Mouse (Mus musculus): Measurements from ENCODE around the gene Cpa2. TPM values are rescaled to one million over a fixed set of nuclear protein-coding genes. Genes with fewer than 3 reads are reported as not detected.

Cpa2 gene
- total and polyA plus RNA-seq, 2 experiments from 2014 or later: 6.2 to 13.0 TPM

DNA sequence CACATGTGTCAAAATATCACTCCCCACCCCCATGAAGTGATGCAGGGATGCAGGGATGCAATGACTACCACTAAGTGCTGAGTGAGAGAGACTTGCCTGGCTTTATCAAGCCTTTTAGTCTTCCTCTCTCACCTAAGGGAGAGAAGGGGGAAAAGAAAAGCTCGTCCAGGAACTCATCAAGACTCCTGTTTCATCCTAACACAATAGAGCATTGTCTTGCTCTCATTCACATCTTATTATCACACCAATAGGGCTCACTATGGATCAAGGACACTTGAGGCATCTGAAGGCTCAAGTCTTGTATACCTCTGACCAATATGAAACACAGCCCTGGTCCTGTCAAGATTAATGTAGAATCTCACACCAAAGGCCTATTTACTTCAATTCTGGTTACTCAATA, 59.6 kb downstream of the Cpa2 start:
- H3K4me2 ChIP-seq (ENCODE audit: low read depth, low read length, poor library complexity, severe bottlenecking): no peak overlapping the region
- no peak overlapping the region for H3K4me3 ChIP-seq (ENCODE audit: low read depth, low read length)
- TF ChIP-seq CTCF (IDR thresholded peaks at IDR 0.05): no peak
- no peak overlapping the region for H3K27ac ChIP-seq (ENCODE audit: low read depth, low read length)
- no peaks in the 10 kb centered on the region for H3K27me3 ChIP-seq (ENCODE audit: insufficient read depth, low read length)
- no peaks in the 10 kb centered on the region for H3K4me1 ChIP-seq (ENCODE audit: insufficient read depth, low read length)
- H3K36me3 ChIP-seq (ENCODE audit: insufficient read depth, low read length): no peaks in the 10 kb centered on the region
- WGBS: 65% methylated on average over 1 of the region's 1 CpGs
- H3K9me3 ChIP-seq (ENCODE audit: low read length): no peaks in the 10 kb centered on the region
- no peak for DNase-seq (ENCODE audit: low spot score)
- ATAC-seq (ENCODE audit: low FRiP score): no peak
- no peak overlapping the region for H3K9ac ChIP-seq (replicated peaks; ENCODE audit: low read length, poor library complexity, severe bottlenecking)

DNA sequence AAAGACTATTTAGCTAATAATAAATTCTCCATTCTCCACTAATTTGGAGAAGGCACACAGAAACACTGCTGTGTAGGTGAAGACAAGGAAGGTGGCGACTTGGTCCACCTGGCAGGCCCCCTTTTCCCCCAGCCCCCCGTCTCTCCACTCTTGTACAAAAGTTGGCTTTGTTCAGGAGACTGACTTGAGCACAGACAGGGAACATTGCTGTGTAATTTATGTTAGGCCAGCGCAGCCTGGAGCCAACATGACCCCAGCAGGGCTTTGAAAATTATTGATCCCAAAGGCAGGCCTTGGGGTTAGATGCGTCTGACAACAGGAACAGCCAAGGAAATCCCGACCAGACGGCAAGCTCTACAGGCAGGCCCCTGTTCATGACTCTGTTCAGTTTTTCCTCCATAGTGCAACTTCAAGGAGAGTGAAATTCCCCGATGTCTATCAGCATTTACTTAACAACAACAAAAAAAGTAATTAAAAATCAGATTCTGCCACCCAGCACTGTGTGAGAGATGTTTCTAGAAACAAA, 63.0 kb downstream of the Cpa2 start:
- H3K9me3 ChIP-seq (ENCODE audit: low read length): no peaks in the 10 kb centered on the region
- H3K36me3 ChIP-seq (ENCODE audit: insufficient read depth, low read length): no peaks in the 10 kb centered on the region
- 71% methylated on average over 7 of the region's 7 CpGs for WGBS
- no peak overlapping the region for H3K27ac ChIP-seq (ENCODE audit: low read depth, low read length)
- H3K27me3 ChIP-seq (ENCODE audit: insufficient read depth, low read length): no peaks in the 10 kb centered on the region
- H3K4me2 ChIP-seq (ENCODE audit: low read depth, low read length, poor library complexity, severe bottlenecking): no peak overlapping the region
- no peak for ATAC-seq (ENCODE audit: low FRiP score)
- DNase-seq (ENCODE audit: low spot score): no peak
- H3K4me3 ChIP-seq (ENCODE audit: low read depth, low read length): no peak overlapping the region
- no peak for TF ChIP-seq CTCF (IDR thresholded peaks at IDR 0.05)
- no peaks in the 10 kb centered on the region for H3K4me1 ChIP-seq (ENCODE audit: insufficient read depth, low read length)
- no peak overlapping the region for H3K9ac ChIP-seq (replicated peaks; ENCODE audit: low read length, poor library complexity, severe bottlenecking)

DNA sequence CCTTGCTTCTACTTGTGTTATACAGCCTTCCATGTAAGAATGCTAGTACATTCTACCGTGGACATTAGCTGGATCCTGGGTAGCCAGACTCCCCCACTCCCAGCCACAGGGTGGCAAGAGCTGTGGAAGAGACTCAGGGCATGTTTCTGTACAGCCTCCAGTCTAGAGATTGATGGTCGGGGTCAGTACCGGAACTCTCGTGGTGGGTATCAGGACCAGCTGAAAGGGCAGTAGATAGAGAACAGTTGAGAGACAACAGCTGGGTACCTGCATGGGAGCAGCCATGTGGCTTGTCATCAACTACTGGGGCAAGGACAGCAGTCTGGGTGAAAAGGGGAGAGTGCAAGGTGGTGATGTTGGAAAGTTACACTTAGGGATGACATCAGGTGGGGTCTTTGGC, 63.7 kb downstream of the Cpa2 start:
- Histone ChIP-seq H3K9ac (replicated peaks; ENCODE audit: low read length, poor library complexity, severe bottlenecking) (no peak overlapping the region), H3K27me3 (ENCODE audit: insufficient read depth, low read length) (no peaks in the 10 kb centered on the region), H3K9me3 (ENCODE audit: low read length) (no peaks in the 10 kb centered on the region), H3K4me3 (ENCODE audit: low read depth, low read length) (no peak overlapping the region), H3K36me3 (ENCODE audit: insufficient read depth, low read length) (no peaks in the 10 kb centered on the region), H3K4me2 (ENCODE audit: low read depth, low read length, poor library complexity, severe bottlenecking) (no peak overlapping the region), H3K4me1 (ENCODE audit: insufficient read depth, low read length) (no peaks in the 10 kb centered on the region), H3K27ac (ENCODE audit: low read depth, low read length) (no peak overlapping the region)
- TF ChIP-seq CTCF (IDR thresholded peaks at IDR 0.05): no peak
- no peak for DNase-seq (ENCODE audit: low spot score)
- no peak for ATAC-seq (ENCODE audit: low FRiP score)
- WGBS: 94% methylated on average over 4 of the region's 4 CpGs

DNA sequence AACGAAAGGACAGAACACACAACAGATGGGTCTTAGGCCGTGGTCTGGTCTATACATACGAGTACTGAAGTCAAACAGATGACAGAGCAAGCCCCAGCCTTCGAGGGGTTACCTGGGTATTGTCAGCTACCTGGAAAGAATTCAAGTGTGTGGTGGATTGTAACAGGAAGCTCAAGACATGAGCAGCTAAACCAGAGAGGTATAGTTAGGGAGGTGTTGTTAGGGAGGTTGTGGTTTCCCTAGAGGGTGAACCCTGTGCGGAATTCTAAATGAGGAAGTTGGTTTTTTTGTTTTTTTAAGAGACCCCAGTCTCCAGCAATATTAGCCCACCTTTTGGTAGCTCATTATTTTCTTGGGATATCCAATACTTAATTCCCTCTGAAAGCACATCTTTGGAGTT, 64.3 kb downstream of the Cpa2 start:
- no peak overlapping the region for H3K4me2 ChIP-seq (ENCODE audit: low read depth, low read length, poor library complexity, severe bottlenecking)
- H3K4me3 ChIP-seq (ENCODE audit: low read depth, low read length): no peak overlapping the region
- H3K4me1 ChIP-seq (ENCODE audit: insufficient read depth, low read length): no peaks in the 10 kb centered on the region
- no peak for ATAC-seq (ENCODE audit: low FRiP score)
- no peak overlapping the region for H3K9ac ChIP-seq (replicated peaks; ENCODE audit: low read length, poor library complexity, severe bottlenecking)
- no peak overlapping the region for H3K27ac ChIP-seq (ENCODE audit: low read depth, low read length)
- no peak for DNase-seq (ENCODE audit: low spot score)
- WGBS: 89% methylated on average over 5 of the region's 5 CpGs
- H3K36me3 ChIP-seq (ENCODE audit: insufficient read depth, low read length): no peaks in the 10 kb centered on the region
- no peak for TF ChIP-seq CTCF (IDR thresholded peaks at IDR 0.05)
- no peaks in the 10 kb centered on the region for H3K27me3 ChIP-seq (ENCODE audit: insufficient read depth, low read length)
- H3K9me3 ChIP-seq (ENCODE audit: low read length): no peaks in the 10 kb centered on the region

DNA sequence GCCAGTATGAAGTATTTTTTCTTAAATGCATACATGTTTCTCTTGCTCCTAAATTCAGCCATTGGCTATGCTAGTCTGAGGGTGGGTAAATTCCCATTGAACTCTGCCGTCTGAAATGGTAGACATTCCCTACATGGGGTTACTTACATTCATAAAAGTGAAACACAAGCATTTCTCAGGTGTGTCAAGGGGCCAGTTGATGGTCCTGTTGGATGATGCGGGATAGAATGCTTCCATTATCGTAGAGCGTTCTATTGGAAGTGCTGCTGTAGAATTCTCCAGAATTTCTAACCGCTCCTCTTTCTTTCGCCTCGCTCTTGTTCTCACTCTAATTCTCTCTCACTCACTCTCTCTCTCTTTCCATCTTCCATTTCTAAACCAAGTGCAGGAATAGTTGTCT, 69.3 kb downstream of the Cpa2 start, which contains the start of gene Cpa5:
Gene Cpa5, plus strand, starts transcription at position 301 of the 400 bp plus-strand sequence.
- H3K4me1 ChIP-seq (ENCODE audit: insufficient read depth, low read length): no peaks in the 10 kb centered on the region
- WGBS: 88% methylated on average over 7 of the region's 7 CpGs
- no peaks in the 10 kb centered on the region for H3K36me3 ChIP-seq (ENCODE audit: insufficient read depth, low read length)
- no peaks in the 10 kb centered on the region for H3K9me3 ChIP-seq (ENCODE audit: low read length)
- H3K27me3 ChIP-seq (ENCODE audit: insufficient read depth, low read length): no peaks in the 10 kb centered on the region
- no peak within 1 kb of the TSS for H3K27ac ChIP-seq (ENCODE audit: low read depth, low read length)
- no peak within 1 kb of the TSS for H3K9ac ChIP-seq (replicated peaks; ENCODE audit: low read length, poor library complexity, severe bottlenecking)
- DNase-seq (ENCODE audit: low spot score) (no peak), ATAC-seq (ENCODE audit: low FRiP score) (no peak)
- no peak for TF ChIP-seq CTCF (IDR thresholded peaks at IDR 0.05)
- H3K4me3 ChIP-seq (ENCODE audit: low read depth, low read length): no peak within 1 kb of the TSS
- H3K4me2 ChIP-seq (ENCODE audit: low read depth, low read length, poor library complexity, severe bottlenecking): no peak within 1 kb of the TSS

DNA sequence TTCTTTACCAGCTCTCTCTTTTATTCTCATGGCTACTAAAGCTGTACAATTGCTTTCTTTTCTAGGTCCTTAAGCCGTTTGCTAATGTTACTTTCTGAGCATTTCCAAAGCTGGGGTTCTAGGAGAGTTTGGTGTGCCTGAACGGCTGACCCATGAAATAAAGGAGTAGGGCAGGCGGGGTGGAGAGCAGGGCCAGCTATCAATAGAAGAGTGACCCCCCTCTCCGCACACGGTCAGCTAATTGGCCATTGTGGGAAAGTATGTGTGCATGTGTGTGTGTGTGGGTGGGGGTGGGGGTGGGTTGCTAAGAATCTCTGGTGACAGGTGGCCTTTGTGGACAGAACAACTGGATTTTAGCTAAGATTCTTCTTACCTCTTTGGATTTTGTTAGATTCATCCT, 69.8 kb downstream of the Cpa2 start:
- WGBS: 52% methylated on average over 5 of the region's 5 CpGs

More for the DNA sequence above, 69.8 kb downstream of the Cpa2 start:
- H3K27me3 ChIP-seq (ENCODE audit: insufficient read depth, low read length): no peaks in the 10 kb centered on the region
- no peak overlapping the region for H3K27ac ChIP-seq (ENCODE audit: low read depth, low read length)
- no peaks in the 10 kb centered on the region for H3K9me3 ChIP-seq (ENCODE audit: low read length)
- no peak overlapping the region for H3K4me3 ChIP-seq (ENCODE audit: low read depth, low read length)
- no peak overlapping the region for H3K4me2 ChIP-seq (ENCODE audit: low read depth, low read length, poor library complexity, severe bottlenecking)
- H3K9ac ChIP-seq (replicated peaks; ENCODE audit: low read length, poor library complexity, severe bottlenecking): no peak overlapping the region
- TF ChIP-seq CTCF (IDR thresholded peaks at IDR 0.05): no peak
- ATAC-seq (ENCODE audit: low FRiP score) (no peak), DNase-seq (ENCODE audit: low spot score) (no peak)
- H3K4me1 ChIP-seq (ENCODE audit: insufficient read depth, low read length): no peaks in the 10 kb centered on the region
- no peaks in the 10 kb centered on the region for H3K36me3 ChIP-seq (ENCODE audit: insufficient read depth, low read length)

Other genes starting within 250 kb of the Cpa2 start
- gene Ube2h, start 237.0 kb upstream of the Cpa2 start, total RNA-seq (2014; rRNA removed): 47.8 and 57.0 TPM in 2 replicates
- 40.0 and 43.1 TPM in 2 replicates for gene Ube2h, start 237.0 kb upstream of the Cpa2 start, polyA plus RNA-seq (2015; fragmentation: Nextera tagmentation; extraction: Ambion mirVana)
- 43.2 and 53.9 TPM in 2 replicates for gene Zc3hc1, start 150.6 kb upstream of the Cpa2 start, total RNA-seq (2014; rRNA removed)
- 61.9 and 63.3 TPM in 2 replicates for gene Zc3hc1, start 150.6 kb upstream of the Cpa2 start, polyA plus RNA-seq (2015; fragmentation: Nextera tagmentation; extraction: Ambion mirVana)
- 116 and 139 TPM in 2 replicates for gene Klhdc10, start 139.7 kb upstream of the Cpa2 start, total RNA-seq (2014; rRNA removed)
- gene Klhdc10, start 139.7 kb upstream of the Cpa2 start, polyA plus RNA-seq (2015; fragmentation: Nextera tagmentation; extraction: Ambion mirVana): 23.8 and 28.5 TPM in 2 replicates
- 37.4 and 50.3 TPM in 2 replicates for gene Tmem209, start 31.8 kb upstream of the Cpa2 start, total RNA-seq (2014; rRNA removed)
- 22.8 and 23.1 TPM in 2 replicates for gene Tmem209, start 31.8 kb upstream of the Cpa2 start, polyA plus RNA-seq (2015; fragmentation: Nextera tagmentation; extraction: Ambion mirVana)
- 0.28 TPM in 1 of 2 replicates, not detected in the other for gene Ssmem1, start 31.7 kb upstream of the Cpa2 start, total RNA-seq (2014; rRNA removed)
- gene Ssmem1, start 31.7 kb upstream of the Cpa2 start, polyA plus RNA-seq (2015; fragmentation: Nextera tagmentation; extraction: Ambion mirVana): 0.15 and 0.19 TPM in 2 replicates
- 0.42 and 0.49 TPM in 2 replicates for gene Cpa4, start 26.8 kb downstream of the Cpa2 start, total RNA-seq (2014; rRNA removed)
- 0.75 and 0.79 TPM in 2 replicates for gene Cpa4, start 26.8 kb downstream of the Cpa2 start, polyA plus RNA-seq (2015; fragmentation: Nextera tagmentation; extraction: Ambion mirVana)
- not detected in 2 replicates for gene Cpa5, start 69.4 kb downstream of the Cpa2 start, total RNA-seq (2014; rRNA removed)
- gene Cpa5, start 69.4 kb downstream of the Cpa2 start, polyA plus RNA-seq (2015; fragmentation: Nextera tagmentation; extraction: Ambion mirVana): 0.13 TPM in 1 of 2 replicates, not detected in the other
- gene Cpa1, start 97.6 kb downstream of the Cpa2 start, total RNA-seq (2014; rRNA removed): 0.60 and 0.94 TPM in 2 replicates
- 0.44 and 0.51 TPM in 2 replicates for gene Cpa1, start 97.6 kb downstream of the Cpa2 start, polyA plus RNA-seq (2015; fragmentation: Nextera tagmentation; extraction: Ambion mirVana)
- 8.1 and 15.7 TPM in 2 replicates for gene Cep41, start 152.2 kb downstream of the Cpa2 start, total RNA-seq (2014; rRNA removed)
- gene Cep41, start 152.2 kb downstream of the Cpa2 start, polyA plus RNA-seq (2015; fragmentation: Nextera tagmentation; extraction: Ambion mirVana): 8.3 and 9.5 TPM in 2 replicates
- 323 and 367 TPM in 2 replicates for gene Mest, start 182.0 kb downstream of the Cpa2 start, total RNA-seq (2014; rRNA removed)
- 109 and 165 TPM in 2 replicates for gene Mest, start 182.0 kb downstream of the Cpa2 start, polyA plus RNA-seq (2015; fragmentation: Nextera tagmentation; extraction: Ambion mirVana)

Measured in midbrain, postnatal 0 days (tissue).